Comparison of ENCODE assay signal across 8 mouse cellular contexts in the genomic region with DNA sequence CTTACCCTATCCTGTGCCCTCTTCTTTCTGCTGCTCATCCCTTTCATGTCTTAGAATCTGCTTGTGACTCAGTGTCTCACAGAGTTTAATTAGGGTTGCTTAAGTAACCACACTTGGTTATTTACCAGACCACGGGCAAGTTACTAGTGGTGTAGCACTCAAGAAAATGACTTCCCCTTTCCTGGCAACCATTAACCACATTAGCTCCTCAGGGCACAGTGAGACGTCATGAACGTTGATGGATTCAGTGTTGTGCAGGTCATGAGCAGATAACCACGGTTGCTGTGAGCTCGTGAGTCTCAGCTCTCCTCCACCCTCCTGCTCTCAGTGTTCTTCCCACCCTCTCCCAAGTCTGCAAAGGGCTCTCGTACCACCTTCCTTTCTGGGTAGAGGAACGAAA. TPM values are rescaled to one million over a fixed set of nuclear protein-coding genes. Genes with fewer than 3 reads are reported as not detected.
DNase-seq lines count a peak whose midpoint lies in the region; ATAC-seq and TF ChIP-seq lines count a peak whose summit lies in the region.
"Had no signal": no experiment of that assay in that cellular context is flagged by ENCODE, and none has a peak within 500 bp of the region (broad histone marks: within the 10 kb centered on the region; RNA-seq: fewer than 3 reads in every experiment).

No protein-coding gene starts in this region.

- H3K9ac ChIP-seq in MEL (ENCODE audit: control insufficient read depth, low read depth, low read length, poor library complexity, severe bottlenecking) = peak overlapping the region; percentile 57

- peak in 1 of 2 experiments; percentile 72 for TF ChIP-seq EP300 in MEL (IDR thresholded peaks at IDR 0.05; ENCODE audit: low read depth in 1 of 2, low read length in 2 of 2)

- TF ChIP-seq RAD21 in MEL (IDR thresholded peaks at IDR 0.05; ENCODE audit: low read depth, low read length) = no peak

- no peak for TF ChIP-seq CTCF in MEL (IDR thresholded peaks at IDR 0.05 in 2 of 3, conservative IDR thresholded peaks at IDR 0.05 in 1 of 3; ENCODE audit: control insufficient read depth in 1 of 3, insufficient read depth in 1 of 3, low read depth in 2 of 3, low read length in 3 of 3, poor library complexity in 1 of 3, severe bottlenecking in 1 of 3)

- H3K27me3 ChIP-seq in MEL (ENCODE audit: control insufficient read depth in 1 of 2, insufficient read depth in 2 of 2, low read length in 2 of 2) = no peaks in the 10 kb centered on the region

- TF ChIP-seq POLR2A in MEL (IDR thresholded peaks at IDR 0.05; ENCODE audit: control insufficient read depth in 1 of 2, insufficient read depth in 1 of 2, low read depth in 1 of 2, low read length in 2 of 2, poor library complexity in 1 of 2) = peak in 1 of 2 experiments; percentile 57; a peak in 1 of 4 replicates

- peak overlapping the region; percentile 24 to 33 for H3K4me3 ChIP-seq in MEL (ENCODE audit: control insufficient read depth in 1 of 2, insufficient read depth in 1 of 2, low read depth in 2 of 2, low read length in 2 of 2)

- 0 out of 2 replicates have a peak, but pooled peaks have one; percentile 55 for ATAC-seq in erythroblast, adult 5-6 weeks (replicated peaks; ENCODE audit: low FRiP score, poor library complexity, severe bottlenecking)

- peaks cover 3% of the 10 kb centered on the region; the same call in 1 of the 2 replicates for H3K79me2 ChIP-seq in MEL (ENCODE audit: control insufficient read depth, insufficient read depth, low read length, poor library complexity)

- peaks cover 0 to 18% of the 10 kb centered on the region in 2 experiments; a peak in 2 of 4 replicates for H3K36me3 ChIP-seq in MEL (ENCODE audit: control insufficient read depth in 1 of 2, insufficient read depth in 2 of 2, low read length in 2 of 2)

- peak overlapping the region; percentile 91 for H3K27ac ChIP-seq in MEL (ENCODE audit: control insufficient read depth, low read depth, low read length)

- peak; percentile 96 for DNase-seq in MEL (ENCODE audit: low read depth, low spot score)
- peak; percentile 26 for DNase-seq in kidney, postnatal 10 days
- DNase-seq in naive thymus-derived CD4-positive, alpha-beta T cell, adult 2 months (ENCODE audit: low read depth) = peak; percentile 16
- no peak for DNase-seq in gastrocnemius, postnatal 25 days
- DNase-seq in frontal cortex, adult 2 months (ENCODE audit: extremely low spot score in 1 of 2, low spot score in 1 of 2) = no peak
- DNase-seq in embryo, embryonic 10 days (ENCODE audit: low spot score) = no peak
- DNase-seq: thymus, postnatal 36 days had no signal

- H3K9me3 ChIP-seq in MEL (replicated peaks; ENCODE audit: insufficient read depth, low read length) = no peaks in the 10 kb centered on the region

- peaks cover 11 to 16% of the 10 kb centered on the region in 2 experiments for H3K4me1 ChIP-seq in MEL (ENCODE audit: control insufficient read depth in 1 of 2, insufficient read depth in 2 of 2, low read length in 2 of 2)

TF ChIP-seq in MEL, 35 proteins besides CTCF, POLR2A, EP300 and RAD21:
- TF ChIP-seq ETS1 (IDR thresholded peaks at IDR 0.05; ENCODE audit: low read depth, low read length) (peak; percentile 80; the same call in 1 of the 2 replicates), BHLHE40 (IDR thresholded peaks at IDR 0.05; ENCODE audit: borderline replicate concordance, low read depth, low read length) (peak; percentile 68; the same call in 1 of the 2 replicates), POLR2AphosphoS2 (IDR thresholded peaks at IDR 0.05; ENCODE audit: low read length) (no peak), ZKSCAN1 (IDR thresholded peaks at IDR 0.05; ENCODE audit: low read depth, low read length) (no peak), POLR2AphosphoS5 (IDR thresholded peaks at IDR 0.05; ENCODE audit: borderline replicate concordance, low read depth, low read length) (no peak), MXI1 (IDR thresholded peaks at IDR 0.05; ENCODE audit: low read depth, low read length) (peak; percentile 62), GATA1 (IDR thresholded peaks at IDR 0.05; ENCODE audit: low read depth, low read length) (peak; percentile 55), ZMIZ1 (IDR thresholded peaks at IDR 0.05; ENCODE audit: low read depth, low read length) (no peak), MYC (IDR thresholded peaks at IDR 0.05; ENCODE audit: low read depth, low read length) (peak; percentile 65; the same call in 1 of the 2 replicates), E2F4 (IDR thresholded peaks at IDR 0.05; ENCODE audit: borderline replicate concordance, low read depth, low read length) (no peak), NRF1 (IDR thresholded peaks at IDR 0.05; ENCODE audit: insufficient read depth, low read depth, low read length, poor library complexity, severe bottlenecking) (no peak), KAT2A (conservative IDR thresholded peaks at IDR 0.05; ENCODE audit: low read depth, low read length) (no peak), TBP (IDR thresholded peaks at IDR 0.05; ENCODE audit: low read depth, low read length) (peak; percentile 58; the same call in 1 of the 2 replicates), TAL1 (IDR thresholded peaks at IDR 0.05; ENCODE audit: low read length) (peak; percentile 45)

RNA-seq across cellular contexts. Expression of gene Gng12, which starts 33.5 kb away (rescaled TPM):
- total RNA-seq in MEL (2012; rRNA removed) = 13.1 and 16.8 TPM in 2 replicates
- 10 to 100 TPM in 1 of 2 experiments, not detected in 1; 44.0 TPM for polyA plus RNA-seq in MEL (2012; ENCODE audit: insufficient read depth in 1 of 2, insufficient read length in 2 of 2, low read depth in 1 of 2, low replicate concordance in 2 of 2, missing spikeins in 1 of 2)
- total RNA-seq in erythroblast, adult 5-6 weeks (2015; ENCODE audit: low replicate concordance) = 24.5 and 39.2 TPM in 2 replicates
- total RNA-seq in erythroblast, adult 5-6 weeks (2017; ENCODE audit: low replicate concordance) = 8.5 and 14.6 TPM in 2 replicates
- total RNA-seq in gastrocnemius, postnatal 25 days (2021) = 10 to 100 TPM; 23.8 to 32.3 TPM
- 40.5 and 49.5 TPM in 2 replicates for polyA plus RNA-seq in frontal cortex, adult 2 months (2012; rRNA removed)

Comparison
In these comparisons a context has a peak if more than half of its experiments do, and no peak if none do; other contexts are left out.
1. DNase-seq: peak in MEL (single experiment), kidney, postnatal 10 days (single experiment) and naive thymus-derived CD4-positive, alpha-beta T cell, adult 2 months (single experiment); none in gastrocnemius, postnatal 25 days (single experiment), frontal cortex, adult 2 months (0 of 2) and embryo, embryonic 10 days (single experiment).